Mouse (Mus musculus) spleen, adult 2 months (tissue): Measurements from ENCODE around the gene Scaf8. TPM values are rescaled to one million over a fixed set of nuclear protein-coding genes. Genes with fewer than 3 reads are reported as not detected.
"Not testable (repeated sequence)": the region's sequence is repeated elsewhere in the genome, so short reads cannot be mapped to it uniquely, and the experiment has no call there.

Experiments
- DNase-seq, 2 experiments: peaks; one replicate each; pipeline versions ENCODE4 v3.0.0 to v3.0.0-alpha.2; 2012 to 2021; ENCODE audit warnings: low spot score in 2 of 2, low read depth in 1 of 2
- H3K27ac ChIP-seq: fragments of 200-500 bp; 2 replicates; pipeline ENCODE4 v1.5.1; 2012; ENCODE audit warnings: low read length, inconsistent platforms; ENCODE audit not compliant: insufficient read depth
- H3K27me3 ChIP-seq: fragments of 200-500 bp; 2 replicates; pipeline ENCODE4 v1.6.1; 2012; ENCODE audit warnings: mild to moderate bottlenecking, moderate library complexity, low read length, inconsistent platforms; ENCODE audit not compliant: control insufficient read depth, insufficient read depth
- H3K36me3 ChIP-seq: fragments of 200-500 bp; 2 replicates; pipeline ENCODE4 v1.6.1; 2012; ENCODE audit warnings: mild to moderate bottlenecking, low read length, inconsistent platforms; ENCODE audit not compliant: control insufficient read depth, insufficient read depth
- H3K4me1 ChIP-seq: fragments of 200-500 bp; 2 replicates; pipeline ENCODE4 v1.6.1; 2011; ENCODE audit warnings: inconsistent platforms; ENCODE audit not compliant: control insufficient read depth, insufficient read depth, insufficient read length
- H3K4me3 ChIP-seq: fragments of 200-500 bp; 2 replicates; pipeline ENCODE4 v1.5.1; 2011; ENCODE audit warnings: mild to moderate bottlenecking, inconsistent platforms; ENCODE audit not compliant: insufficient read depth, insufficient read length; ENCODE audit errors: extremely low read depth
- CTCF ChIP-seq: fragments of 200-500 bp; IDR thresholded peaks from 2 replicates; pipeline ENCODE4 v1.5.1; 2011; ENCODE audit warnings: mild to moderate bottlenecking, inconsistent platforms; ENCODE audit not compliant: insufficient read depth, insufficient read length, insufficient replicate concordance; ENCODE audit errors: extremely low read depth
- POLR2A ChIP-seq: fragments of 200-500 bp; IDR thresholded peaks from 2 replicates; pipeline ENCODE4 v1.6.1; 2011; ENCODE audit warnings: low read depth, low read length, inconsistent platforms
- WGBS: fragments of 180-500 bp; shearing (Covaris S2); methylation state at CpG from one replicate; pipeline ENCODE4 v1.1.7; 2018; 5-methylcytosine and 5-hydroxymethylcytosine counted together
- polyA plus RNA-seq: library from polyadenylated mRNA; depleted of rRNA; stranded (reverse); fragments of >200 nt; gene quantifications from 2 replicates; pipeline ENCODE4 v1.2.3, GENCODE M21; 2012; rRNA removed

Gene Scaf8
- polyA plus RNA-seq = 18.6 and 24.2 TPM in 2 replicates

DNA sequence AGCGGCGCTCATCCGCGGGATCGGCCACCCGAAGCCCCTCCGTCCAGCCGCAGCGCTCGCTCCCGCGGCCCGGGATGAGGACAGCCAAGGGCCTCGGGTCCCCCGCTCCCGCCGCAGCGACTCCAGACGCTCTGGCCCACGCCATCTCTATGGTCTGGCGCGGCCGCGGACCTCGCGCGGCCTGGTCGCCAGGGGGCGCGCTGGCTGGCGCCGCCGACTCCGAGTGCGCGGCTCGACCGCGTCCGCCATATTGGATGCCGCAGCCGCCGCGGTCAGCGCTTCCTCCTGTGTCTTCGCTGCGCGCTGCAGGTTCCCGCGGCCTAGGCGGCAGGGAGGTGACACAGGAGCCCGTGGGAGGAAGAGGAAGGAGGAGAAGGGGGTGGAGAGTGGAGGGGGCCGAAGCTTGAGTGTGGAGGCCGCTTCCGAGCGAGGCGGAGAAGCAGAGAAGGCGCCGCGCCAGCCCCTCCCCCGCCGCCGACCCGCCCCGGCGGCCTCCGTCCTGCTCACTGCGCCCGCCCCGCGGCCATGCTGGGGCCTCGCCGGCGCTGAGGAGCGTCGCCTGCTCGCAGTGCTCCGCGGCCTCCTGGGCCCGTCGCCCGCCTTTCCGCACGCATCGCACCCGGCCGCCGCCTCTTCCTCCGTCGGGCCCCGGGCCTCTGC is at the start of gene Scaf8:
Gene Scaf8, plus strand, starts transcription at position 253 of the 660 bp plus-strand sequence.
- Histone ChIP-seq H3K4me1 (peaks cover 16% of the 10 kb centered on the region), H3K4me3 (peak within 1 kb of the TSS; percentile 91), H3K36me3 (no peaks in the 10 kb centered on the region), H3K27ac (peak within 1 kb of the TSS; percentile 99), H3K27me3 (no peaks in the 10 kb centered on the region)
- DNase-seq = peak; percentile 79 to 86
- WGBS = 1% methylated on average over 79 of the region's 91 CpGs
- TF ChIP-seq CTCF (peak; percentile 74), POLR2A (peak; percentile 24; the same call in 1 of the 2 replicates)

GRCm38 (mm10) chr17:3075166-3075872 is 39.5 kb upstream of the Scaf8 start:
- Histone ChIP-seq H3K27ac (no peak overlapping the region), H3K4me1 (no peaks in the 10 kb centered on the region), H3K27me3 (no peaks in the 10 kb centered on the region), H3K36me3 (no peaks in the 10 kb centered on the region), H3K4me3 (no peak overlapping the region)
- DNase-seq = no peak
- 93% methylated on average over 9 of the region's 9 CpGs for WGBS
- TF ChIP-seq POLR2A (no peak), CTCF (no peak)

DNA sequence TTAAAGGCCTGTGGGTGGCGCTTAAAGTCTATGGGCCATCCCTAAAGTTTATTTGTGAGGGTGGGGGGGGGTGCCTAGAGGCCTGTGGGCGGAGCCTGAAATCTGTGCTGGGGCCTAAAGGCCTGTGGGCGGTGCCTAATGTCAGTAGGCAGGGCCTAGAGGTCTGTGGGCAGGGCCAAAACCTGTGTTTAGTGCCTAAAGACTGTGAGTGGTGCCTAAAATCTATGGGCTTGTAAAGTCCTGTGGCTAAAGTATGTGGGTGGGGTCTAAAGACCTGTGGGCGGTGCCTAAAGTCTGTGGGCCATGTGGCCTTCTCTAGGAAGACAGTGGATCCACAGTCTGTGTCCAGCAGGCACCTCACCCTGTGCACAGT is 38.9 kb upstream of the Scaf8 start:
- H3K4me3 ChIP-seq = no peak overlapping the region
- no peaks in the 10 kb centered on the region for H3K4me1 ChIP-seq
- no peaks in the 10 kb centered on the region for H3K27me3 ChIP-seq
- TF ChIP-seq CTCF = no peak
- TF ChIP-seq POLR2A = no peak
- H3K27ac ChIP-seq = no peak overlapping the region
- no peak for DNase-seq
- 94% methylated on average over 4 of the region's 4 CpGs for WGBS
- no peaks in the 10 kb centered on the region for H3K36me3 ChIP-seq

DNA sequence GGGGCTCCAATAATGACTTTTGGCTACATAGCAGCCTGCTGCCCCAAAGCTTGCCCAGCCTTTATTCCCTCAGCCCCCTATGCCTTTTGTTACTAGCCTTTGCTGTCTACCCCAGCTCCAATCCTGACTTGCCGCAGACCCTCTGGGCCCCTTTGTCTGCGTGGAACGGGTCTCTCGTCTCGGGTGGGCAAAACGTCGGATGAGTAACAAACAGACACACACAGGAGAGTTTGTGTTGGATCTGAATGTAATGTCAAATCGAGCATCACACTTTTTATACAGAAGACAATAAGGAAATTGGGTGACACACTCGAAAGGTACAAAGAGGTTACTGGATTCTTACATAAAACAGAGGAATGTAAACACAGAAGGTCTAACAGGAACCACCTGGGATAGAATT is 36.8 kb upstream of the Scaf8 start:
- not testable (repeated sequence) for H3K4me3 ChIP-seq, H3K27me3 ChIP-seq, H3K4me1 ChIP-seq, H3K36me3 ChIP-seq, DNase-seq, H3K27ac ChIP-seq
- WGBS = 93% methylated on average over 9 of the region's 9 CpGs

- H3K4me1 ChIP-seq, H3K36me3 ChIP-seq, H3K27me3 ChIP-seq, DNase-seq, H3K4me3 ChIP-seq, H3K27ac ChIP-seq: not testable (repeated sequence)
- WGBS = 80% methylated on average over 8 of the region's 9 CpGs
These were observed 34.0 kb upstream of the Scaf8 start for GRCm38 (mm10) chr17:3080587-3081349.

DNA sequence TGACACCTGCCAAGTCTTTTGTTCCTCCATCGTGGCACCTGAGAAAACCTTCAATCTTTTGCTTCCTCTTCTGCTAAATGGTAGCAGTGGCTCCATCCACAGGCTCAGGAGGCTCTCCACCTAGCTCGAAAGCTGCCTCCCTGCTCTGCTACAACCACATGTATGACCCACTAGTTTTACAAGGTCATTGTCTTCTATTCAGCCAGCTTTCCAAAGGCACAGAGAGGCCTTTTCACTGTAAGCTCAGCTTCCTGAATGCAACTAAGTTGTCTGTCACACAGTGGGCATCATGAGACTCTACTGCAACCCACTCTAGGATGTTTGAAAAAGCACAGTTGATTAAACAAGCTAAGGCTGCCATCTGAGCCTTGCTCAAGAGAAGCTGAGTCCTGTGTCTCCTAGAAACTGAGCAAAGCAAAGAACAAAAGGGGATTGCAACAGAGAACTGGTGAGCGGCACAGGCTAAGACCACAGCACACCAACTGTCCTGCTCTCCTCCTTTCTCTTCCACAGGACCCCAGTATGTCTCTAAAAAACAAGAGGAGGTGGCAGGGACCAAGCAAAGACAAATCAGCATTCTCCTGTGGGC is 33.2 kb upstream of the Scaf8 start:
- H3K36me3 ChIP-seq, H3K27ac ChIP-seq, H3K4me3 ChIP-seq, H3K4me1 ChIP-seq, H3K27me3 ChIP-seq: not testable (repeated sequence)
- DNase-seq = peak in 1 of 2 experiments; percentile 46
- WGBS = 66% methylated on average over 3 of the region's 3 CpGs

GRCm38 (mm10) chr17:3082125-3082755 is 32.5 kb upstream of the Scaf8 start:
- not testable (repeated sequence) for H3K36me3 ChIP-seq, H3K4me1 ChIP-seq, H3K27ac ChIP-seq, H3K4me3 ChIP-seq, H3K27me3 ChIP-seq
- peak in 1 of 2 experiments; percentile 46 for DNase-seq
- 58% methylated on average over 7 of the region's 9 CpGs for WGBS
